Mouse (Mus musculus): ENCODE measurements around the gene Lmx1a.

The Lmx1a gene

GRCm38 (mm10) chr1:167693499-167694240, 4.6 kb downstream of the Lmx1a start:
- no peak for DNase-seq (ENCODE audit: low read depth)

GRCm38 (mm10) chr1:167694731-167695130, 5.7 kb downstream of the Lmx1a start:
- DNase-seq (ENCODE audit: low read depth): no peak

DNA sequence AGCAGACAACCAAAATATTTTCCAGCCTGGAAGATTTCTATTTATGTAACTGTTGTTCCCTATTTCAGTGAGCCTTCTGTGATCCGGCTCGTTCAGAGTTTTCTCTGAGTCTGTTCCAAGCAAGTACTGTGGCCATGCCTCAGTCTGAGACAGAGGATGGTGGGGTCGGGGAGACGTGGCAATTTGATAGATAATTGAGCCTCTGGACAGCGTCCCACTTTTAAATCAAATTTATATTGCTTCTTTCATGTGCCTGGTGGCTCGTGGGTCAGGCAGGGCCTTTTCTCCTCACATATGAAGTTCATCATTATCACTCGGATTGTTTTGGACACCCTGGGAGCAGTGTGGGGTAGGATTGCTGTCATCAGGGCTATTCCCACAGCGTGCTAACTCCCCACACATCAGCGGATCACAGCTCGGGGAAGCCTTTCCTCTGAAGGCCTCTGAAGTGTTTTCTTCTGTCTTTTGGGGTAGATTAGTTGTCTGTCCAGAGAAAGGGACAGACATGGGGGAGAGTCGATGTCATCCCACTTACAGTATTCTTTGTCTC, 6.9 kb downstream of the Lmx1a start:
- DNase-seq (ENCODE audit: low read depth): no peak

- no peak for DNase-seq (ENCODE audit: low read depth)
Observed at GRCm38 (mm10) chr1:167699706-167700105, 10.7 kb downstream of the Lmx1a start.

- DNase-seq (ENCODE audit: low read depth): no peak
Observed at GRCm38 (mm10) chr1:167700221-167700620, 11.2 kb downstream of the Lmx1a start.

GRCm38 (mm10) chr1:167705527-167705926, 16.5 kb downstream of the Lmx1a start:
- DNase-seq (ENCODE audit: low read depth): no peak

GRCm38 (mm10) chr1:167708761-167709160, 19.7 kb downstream of the Lmx1a start:
- no peak for DNase-seq (ENCODE audit: low read depth)

DNA sequence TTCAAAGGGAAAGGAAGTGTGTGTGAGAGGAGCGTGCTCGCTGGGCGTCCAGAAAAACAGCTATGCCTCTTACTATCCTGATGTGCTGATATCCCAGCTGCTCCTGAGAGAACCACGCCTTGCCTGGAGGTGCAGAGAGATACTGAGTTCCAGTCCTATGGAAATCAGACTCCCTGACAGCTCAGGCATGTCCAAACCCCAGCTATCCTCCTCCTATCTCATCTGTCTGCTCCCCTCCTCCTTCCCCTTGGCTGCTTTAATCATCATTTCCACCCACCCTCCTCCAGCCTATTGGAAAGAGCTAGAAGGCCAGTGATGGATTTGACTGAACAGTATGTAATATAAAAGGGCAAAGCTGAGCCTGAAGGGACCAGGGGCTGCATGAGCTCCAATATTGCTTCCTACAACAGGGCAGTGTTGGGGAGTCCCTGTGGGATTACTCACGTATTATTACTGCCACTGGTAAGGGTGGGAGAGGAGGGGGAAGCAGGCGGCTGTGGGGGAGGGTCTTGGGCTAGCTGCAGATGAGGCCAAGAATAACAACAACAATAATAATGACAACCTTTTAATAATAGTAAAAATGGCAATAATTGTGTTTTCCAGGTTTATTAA, 26.8 kb downstream of the Lmx1a start:
- no peak for DNase-seq (ENCODE audit: low read depth)

DNA sequence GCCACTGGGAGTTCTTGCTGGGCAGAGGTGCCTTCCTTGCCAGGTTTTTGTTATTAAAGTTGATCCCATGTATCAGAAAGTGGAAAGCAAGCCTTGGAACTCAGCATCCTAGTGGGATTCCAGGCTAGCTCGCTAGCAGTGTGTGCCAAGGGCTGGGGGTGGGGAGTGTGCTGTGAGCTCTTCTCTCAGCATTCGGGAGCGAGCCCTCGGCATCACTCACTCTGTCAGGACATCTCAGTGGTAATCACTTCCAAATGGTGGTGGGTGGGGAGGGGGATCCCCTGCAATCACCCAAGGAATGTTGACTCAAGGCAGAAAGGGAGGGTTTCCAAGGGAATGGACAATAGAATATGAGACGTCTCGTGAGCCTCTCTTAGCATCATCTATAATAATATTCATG, 45.4 kb downstream of the Lmx1a start:
- DNase-seq (ENCODE audit: low read depth): no peak

DNA sequence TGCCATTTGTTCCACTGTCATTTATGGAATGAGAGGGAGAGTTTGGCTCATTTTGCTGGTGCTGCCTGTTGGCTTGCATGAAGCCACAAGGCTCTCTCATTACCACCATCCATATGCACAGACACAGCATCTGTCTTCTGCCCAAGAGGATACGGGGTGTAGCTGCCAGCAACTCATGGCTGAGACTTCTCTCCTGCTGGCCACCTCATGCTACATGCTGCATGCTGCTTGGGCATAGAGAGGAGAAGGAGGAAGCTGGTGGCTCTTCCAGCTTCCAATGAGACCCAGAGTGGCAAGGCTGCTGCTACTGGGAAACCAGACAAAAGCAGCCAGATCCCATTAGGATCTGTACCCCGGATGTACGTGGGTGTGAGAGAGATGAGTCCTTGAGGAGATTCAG, 47.8 kb downstream of the Lmx1a start:
- no peak for DNase-seq (ENCODE audit: low read depth)

- no peak for DNase-seq (ENCODE audit: low read depth)
Observed at GRCm38 (mm10) chr1:167739286-167739685, 50.2 kb downstream of the Lmx1a start.

- DNase-seq (ENCODE audit: low read depth): no peak
Observed at GRCm38 (mm10) chr1:167746676-167747075, 57.6 kb downstream of the Lmx1a start.

DNA sequence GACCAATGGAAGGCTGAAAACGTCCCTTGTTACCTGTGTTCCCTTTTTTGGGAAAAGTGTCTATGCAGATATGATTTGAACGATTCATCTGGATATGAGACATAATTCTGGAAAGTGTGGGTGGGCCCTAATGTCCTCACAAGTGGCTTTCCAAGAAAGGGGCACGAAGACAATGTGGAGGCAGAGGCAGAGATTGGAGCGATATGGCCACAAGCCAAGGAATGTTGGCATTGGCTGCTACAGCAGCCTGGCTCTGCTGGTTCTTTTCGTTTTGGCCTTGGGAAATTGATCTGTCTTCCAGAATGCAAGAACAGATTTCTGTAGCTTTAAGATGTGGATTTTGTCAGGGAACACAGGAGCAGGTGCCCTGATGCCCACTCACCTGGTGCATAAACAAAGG, 63.6 kb downstream of the Lmx1a start:
- DNase-seq (ENCODE audit: low read depth): no peak

DNA sequence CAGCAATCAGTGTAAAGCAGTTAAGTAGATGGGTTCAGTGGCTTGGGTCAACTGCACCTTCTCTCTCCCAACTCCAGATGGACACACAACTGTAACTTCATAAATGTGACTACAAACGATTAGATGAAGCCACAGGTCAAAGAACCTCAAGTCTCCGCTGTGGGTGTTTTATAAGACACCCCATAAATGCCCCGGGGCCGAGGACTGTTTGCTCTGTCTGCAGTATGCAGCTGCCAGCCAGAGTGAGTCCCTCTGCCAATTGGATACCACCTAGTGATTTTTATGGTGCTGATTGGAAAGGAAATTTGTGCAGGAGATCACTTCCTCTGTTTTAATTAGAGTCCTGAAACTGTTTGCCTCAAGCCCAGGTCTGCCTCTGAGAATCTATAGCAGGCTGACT, 65.0 kb downstream of the Lmx1a start:
- DNase-seq (ENCODE audit: low read depth): no peak

GRCm38 (mm10) chr1:167754636-167755522, 65.8 kb downstream of the Lmx1a start:
- no peak for DNase-seq (ENCODE audit: low read depth)

- no peak for DNase-seq (ENCODE audit: low read depth)
Observed at GRCm38 (mm10) chr1:167758208-167758607, 69.2 kb downstream of the Lmx1a start.

DNA sequence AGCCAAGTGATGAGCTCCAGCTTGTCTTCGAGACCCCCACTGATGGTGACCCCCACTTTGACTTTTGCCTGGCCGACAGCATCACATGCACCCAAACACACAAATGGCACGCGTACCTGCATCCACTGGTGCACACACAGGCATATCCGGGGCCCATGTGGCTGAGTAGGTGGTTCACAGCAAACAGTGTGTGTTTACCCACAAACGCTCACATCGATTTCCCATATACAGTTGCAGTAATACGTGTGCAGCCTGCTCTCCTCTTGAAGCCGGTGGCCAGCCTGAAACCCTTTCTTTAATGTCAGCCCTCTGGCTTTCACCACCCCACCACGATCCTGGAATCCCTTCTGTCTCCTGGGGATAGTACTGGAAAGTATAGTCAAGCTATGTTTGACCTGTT, 71.3 kb downstream of the Lmx1a start:
- no peak for DNase-seq (ENCODE audit: low read depth)

DNA sequence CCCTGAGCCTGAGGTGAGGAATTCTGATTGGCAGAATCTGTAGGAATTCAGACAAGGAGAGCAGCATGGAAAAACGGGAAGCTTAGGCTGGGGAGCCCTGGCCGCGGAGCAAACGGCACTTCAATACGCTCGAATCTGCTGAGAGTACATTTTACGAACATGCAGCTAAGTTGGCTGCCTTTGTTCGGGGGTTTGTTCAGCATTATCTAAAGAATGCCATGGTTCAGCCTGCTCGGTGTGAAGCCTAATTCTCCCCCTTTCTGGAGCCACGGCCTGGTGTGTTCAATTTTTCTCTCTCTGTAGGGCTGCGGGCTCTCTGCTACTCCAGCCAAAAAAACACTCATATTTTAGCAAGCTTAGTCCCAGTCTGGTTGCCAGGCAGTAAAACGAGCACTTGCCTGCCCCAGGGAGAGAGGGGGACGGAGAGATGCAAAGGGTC, 72.8 kb downstream of the Lmx1a start:
- DNase-seq (ENCODE audit: low read depth): no peak

GRCm38 (mm10) chr1:167766619-167767018, 77.6 kb downstream of the Lmx1a start:
- DNase-seq (ENCODE audit: low read depth): no peak

GRCm38 (mm10) chr1:167770457-167770856, 81.4 kb downstream of the Lmx1a start:
- DNase-seq (ENCODE audit: low read depth): no peak

- no peak for DNase-seq (ENCODE audit: low read depth)
Observed at GRCm38 (mm10) chr1:167779766-167780488, 90.9 kb downstream of the Lmx1a start.

Measured in fibroblast of lung, adult 2 months (primary cell).